Mouse (Mus musculus) lung, postnatal 25 days (tissue): ENCODE measurements around the gene Klk1b21.
"Not testable (repeated sequence)": the region's sequence is repeated elsewhere in the genome, so short reads cannot be mapped to it uniquely, and the experiment has no call there.

ENCODE experiments used
- DNase-seq: peaks from one replicate; pipeline ENCODE4 v3.0.0; 2022; ENCODE audit warnings: low spot score

The Klk1b21 gene

DNA sequence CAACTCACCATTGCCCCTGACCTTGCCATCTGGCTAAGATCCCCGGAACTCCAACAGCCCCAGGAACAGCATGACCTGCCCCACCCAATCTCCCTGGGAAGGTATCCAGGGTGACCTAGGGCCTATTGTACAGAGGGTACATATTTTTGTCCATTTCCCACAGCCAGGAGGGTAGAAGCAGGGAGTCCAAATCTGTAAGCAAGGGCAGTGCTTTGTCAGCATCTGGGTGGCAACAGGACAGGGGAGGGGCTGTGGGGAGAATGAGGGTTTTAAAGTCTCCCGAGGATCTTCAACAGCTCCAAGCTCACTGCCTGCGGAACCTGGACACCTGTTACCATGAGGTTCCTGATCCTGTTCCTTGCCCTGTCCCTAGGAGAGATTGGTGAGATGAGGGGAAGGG is at the start of gene Klk1b21:
Gene Klk1b21 (plus strand): TSS at position 301 of the 400 bp plus-strand sequence.
- DNase-seq = not testable (repeated sequence)

DNA sequence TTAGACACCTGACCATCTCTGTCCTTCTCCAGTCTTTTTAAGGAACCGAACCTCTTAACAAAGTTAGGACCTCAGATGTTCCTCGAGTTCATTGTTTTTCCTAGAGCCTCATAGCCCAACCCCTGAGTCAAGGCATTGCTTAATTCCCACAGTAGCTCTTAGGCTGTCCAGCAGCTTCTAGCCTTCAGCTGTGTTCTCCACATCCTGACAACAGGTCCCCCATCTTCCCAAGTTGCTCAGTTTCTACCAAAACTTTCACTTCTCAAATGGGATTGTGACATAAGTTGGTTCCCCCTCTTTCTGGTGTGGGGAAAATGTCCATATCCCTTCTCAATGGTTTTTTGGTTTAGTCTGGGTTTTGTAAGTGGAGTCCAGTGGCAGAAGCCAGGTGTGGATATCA is 30.0 kb upstream of the Klk1b21 start:
- DNase-seq = no peak

- DNase-seq = no peak
Measured at GRCm38 (mm10) chr7:44077703-44078102, 24.4 kb upstream of the Klk1b21 start.

GRCm38 (mm10) chr7:44096111-44096510 is 6.0 kb upstream of the Klk1b21 start:
- no peak for DNase-seq

GRCm38 (mm10) chr7:44112373-44112772 is 10.2 kb downstream of the Klk1b21 start, which contains the start of gene Klk1b22:
Gene Klk1b22 (plus strand): TSS chr7:44112673.
- DNase-seq = no peak

DNA sequence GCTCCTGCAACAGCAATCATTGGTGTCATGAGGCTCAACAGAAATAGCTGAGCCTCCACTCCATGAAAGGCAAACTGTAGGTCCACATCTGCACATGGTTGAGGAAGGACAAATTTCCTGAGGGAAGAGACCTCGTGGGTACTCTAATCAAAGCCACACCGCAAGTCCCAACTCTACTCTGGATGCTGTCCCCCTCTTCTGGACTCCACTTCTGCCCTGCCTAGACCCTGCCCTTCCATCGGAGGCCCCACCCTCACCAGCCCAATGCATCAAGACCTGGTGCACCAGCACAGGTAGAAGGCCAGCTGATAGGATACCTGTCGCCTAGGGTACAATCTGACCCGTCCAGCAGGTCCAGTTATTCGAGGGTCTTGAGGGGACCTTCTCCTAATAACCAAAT is 21.3 kb downstream of the Klk1b21 start:
- DNase-seq = no peak

GRCm38 (mm10) chr7:44136467-44136866 is 34.3 kb downstream of the Klk1b21 start, which contains the start of gene Klk1b16:
Gene Klk1b16 (plus strand): TSS chr7:44136767.
- no peak for DNase-seq
